Mouse (Mus musculus) naive thymus-derived CD4-positive, alpha-beta T cell, adult 2 months (primary cell): Measurements from ENCODE around the gene Mapkapk2.
"Not testable (repeated sequence)": the region's sequence is repeated elsewhere in the genome, so short reads cannot be mapped to it uniquely, and the experiment has no call there.

ENCODE experiments used
- DNase-seq: peaks from one replicate; pipeline ENCODE4 v3.0.0-alpha.2; 2011; ENCODE audit warnings: low read depth

Mapkapk2 gene

DNA sequence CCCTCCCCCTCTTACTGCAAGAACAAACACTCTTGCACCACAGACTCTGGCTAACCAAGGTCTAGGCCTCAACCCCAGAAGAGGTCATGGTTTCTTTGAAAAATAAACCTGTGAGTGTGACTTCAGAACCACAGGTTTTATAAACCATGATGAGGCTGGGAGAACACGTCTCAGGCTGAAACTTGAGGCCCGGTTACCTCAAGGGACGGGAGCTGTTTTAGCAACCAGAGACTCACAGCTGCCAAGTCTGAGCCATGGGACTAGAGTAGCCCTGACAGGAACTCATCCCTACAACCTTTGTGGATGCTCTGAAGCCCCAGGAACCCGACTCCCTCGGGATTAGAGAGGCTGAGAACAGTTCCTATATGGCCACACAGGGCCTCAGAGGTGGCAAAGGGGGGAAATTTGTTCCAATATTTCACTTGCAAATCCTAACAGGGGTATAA lies 48.2 kb downstream of the Mapkapk2 start:
- no peak for DNase-seq

DNA sequence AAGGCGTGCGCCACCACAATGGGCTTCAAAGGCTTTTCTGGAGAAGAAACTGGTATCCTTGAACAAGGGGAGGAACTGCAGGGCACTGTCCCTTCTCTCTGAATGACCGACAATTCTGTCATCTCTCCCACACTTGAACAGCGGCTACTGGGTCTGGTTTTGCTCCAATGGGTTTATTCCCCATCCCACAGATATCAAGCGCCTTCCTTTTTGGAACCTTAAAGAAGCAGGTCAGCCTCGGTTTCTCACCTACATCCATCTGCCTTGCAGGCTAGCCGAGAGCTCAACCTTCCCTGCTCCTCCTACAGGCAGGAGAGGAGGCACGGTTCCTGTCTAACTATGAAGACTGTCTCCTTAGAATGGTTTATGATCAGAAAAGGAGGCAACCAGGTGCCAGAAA lies 48.7 kb downstream of the Mapkapk2 start:
- no peak for DNase-seq

DNA sequence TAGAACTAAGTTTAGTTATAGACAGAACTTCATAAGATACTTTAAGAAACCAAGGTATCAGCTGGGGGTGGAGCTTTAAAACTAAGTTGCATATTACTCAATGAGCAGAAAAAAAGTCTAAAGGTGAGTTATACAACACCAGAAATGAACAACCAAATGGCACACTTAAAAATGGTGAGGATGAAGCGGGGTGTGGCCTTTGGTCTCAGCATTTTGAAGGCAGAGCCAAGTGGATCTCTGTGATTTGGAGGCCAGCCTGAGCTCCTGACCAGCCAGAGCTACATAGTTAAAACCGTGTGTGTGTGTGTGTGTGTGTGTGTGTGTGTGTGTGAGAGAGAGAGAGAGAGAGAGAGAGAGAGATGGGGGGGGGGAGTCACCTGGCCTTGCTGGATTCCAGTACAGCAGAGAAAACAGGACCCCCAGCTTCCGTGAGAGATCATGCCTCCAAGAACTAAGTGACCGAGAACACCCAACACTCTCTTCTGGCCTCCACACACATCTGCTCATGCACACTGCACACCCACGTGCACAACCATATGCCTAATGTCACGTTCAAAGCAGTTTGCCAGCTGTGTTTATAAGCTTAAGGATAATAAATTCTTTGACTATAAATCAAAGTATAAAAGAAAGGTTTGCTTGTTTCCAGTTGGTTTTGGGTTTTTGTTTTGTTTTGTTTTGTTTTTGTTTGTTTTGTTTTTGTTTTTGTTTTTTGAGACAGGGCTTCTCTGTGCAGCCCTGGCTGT lies 49.3 kb downstream of the Mapkapk2 start:
- DNase-seq = no peak

DNA sequence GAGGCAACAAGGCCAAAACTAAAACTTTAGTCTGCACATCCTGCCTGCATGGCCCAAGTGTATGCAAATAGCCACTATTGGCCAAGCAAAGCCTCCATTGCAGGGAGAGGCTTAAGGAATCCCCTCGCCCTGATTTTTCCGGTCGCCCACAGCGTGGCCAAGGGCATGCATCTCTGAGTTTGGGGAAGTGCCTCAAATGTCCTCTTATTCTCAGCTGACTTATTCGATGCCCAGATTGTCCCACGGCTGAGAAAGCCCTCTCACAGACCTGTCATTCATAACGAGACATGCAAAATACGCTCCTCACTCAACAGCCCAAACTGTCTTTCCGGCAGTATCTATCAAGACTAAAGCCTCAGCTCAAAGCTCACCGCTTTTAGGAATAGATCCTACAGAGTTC lies 51.0 kb downstream of the Mapkapk2 start:
- no peak for DNase-seq

DNA sequence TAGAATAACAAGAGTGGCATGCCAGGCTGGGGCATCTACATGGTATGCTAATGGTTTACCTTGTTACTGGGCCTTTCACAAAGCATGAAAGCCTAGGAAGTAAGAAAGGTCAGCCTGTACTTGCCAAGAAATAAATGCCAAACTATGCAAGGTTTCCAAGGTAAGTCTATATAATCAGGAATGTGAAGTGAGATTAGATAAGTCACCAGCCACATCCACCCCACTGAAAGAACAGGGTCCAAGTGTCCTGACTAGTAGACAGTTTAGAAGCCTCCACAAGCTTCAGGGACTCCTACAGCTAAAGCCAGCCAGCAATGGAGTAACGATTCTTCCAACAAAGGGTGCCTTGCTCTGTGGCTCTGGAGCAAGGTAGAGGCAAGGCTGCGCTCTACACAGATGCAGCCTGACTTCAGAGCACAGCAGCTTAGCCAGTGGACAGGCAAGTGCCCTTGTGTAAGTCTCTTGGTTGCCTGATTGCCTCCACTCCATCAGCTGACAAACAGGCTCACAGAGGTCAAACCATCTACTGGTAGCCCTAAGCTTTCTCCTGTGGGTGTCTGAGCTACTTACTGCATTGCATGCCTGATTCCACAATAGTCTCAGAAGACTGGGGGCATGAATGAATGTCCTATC lies 51.8 kb downstream of the Mapkapk2 start:
- no peak for DNase-seq

DNA sequence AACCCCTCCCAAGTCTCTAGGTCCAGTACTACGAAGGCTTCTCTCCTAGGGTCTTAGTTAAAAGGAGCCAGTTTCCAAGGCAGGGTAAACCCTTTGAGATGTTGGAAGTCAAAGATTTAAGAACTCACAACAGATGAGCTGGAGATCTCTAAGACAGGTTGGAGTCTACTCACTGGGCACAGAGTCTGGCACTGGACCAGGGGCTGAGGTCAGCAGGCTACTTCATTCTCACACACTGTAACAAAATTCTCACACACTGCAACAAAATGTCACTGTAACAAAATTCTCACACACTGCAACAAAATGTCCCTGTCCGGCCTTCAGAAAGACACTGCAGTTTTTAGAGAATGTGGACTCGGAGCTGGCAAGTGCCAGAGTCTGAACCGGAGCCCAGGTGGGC lies 54.0 kb downstream of the Mapkapk2 start:
- no peak for DNase-seq

DNA sequence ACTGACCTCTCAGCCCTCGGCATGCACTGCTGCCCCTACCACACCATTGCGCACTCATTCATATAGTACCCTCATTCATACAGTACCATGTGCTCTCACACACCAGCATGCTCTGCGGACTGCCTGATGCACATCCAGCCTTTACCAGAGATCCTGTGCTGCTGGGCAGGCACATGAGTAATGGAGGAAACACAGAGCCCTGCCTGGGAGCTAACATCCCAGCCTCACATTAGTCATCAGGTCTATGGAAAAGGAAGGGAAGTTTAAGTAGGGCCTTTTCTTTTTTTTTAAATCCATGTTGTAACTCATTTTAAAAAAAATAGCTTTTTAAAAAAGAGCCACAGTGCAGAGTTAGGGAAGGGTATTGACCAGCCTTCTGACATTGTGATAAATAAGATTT lies 54.9 kb downstream of the Mapkapk2 start:
- no peak for DNase-seq

DNA sequence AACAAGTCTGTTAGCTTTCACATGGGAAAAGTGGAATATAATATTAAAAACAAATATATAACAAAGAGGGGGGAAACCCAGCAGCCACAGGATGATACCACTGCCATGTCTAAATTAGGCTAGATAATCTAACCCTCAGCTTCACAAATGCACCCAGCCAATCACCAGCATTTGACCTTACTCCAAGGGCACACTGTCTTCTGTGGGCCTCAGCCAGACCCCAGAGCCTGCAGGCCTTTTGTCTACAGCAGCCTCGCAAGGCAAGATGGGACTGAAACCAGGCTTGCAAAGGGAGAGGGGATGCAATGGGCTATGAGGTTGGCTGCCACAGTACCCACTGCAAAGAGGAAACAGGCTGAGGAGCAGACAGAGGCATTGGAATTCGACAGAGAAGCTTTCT lies 55.4 kb downstream of the Mapkapk2 start:
- DNase-seq = no peak

DNA sequence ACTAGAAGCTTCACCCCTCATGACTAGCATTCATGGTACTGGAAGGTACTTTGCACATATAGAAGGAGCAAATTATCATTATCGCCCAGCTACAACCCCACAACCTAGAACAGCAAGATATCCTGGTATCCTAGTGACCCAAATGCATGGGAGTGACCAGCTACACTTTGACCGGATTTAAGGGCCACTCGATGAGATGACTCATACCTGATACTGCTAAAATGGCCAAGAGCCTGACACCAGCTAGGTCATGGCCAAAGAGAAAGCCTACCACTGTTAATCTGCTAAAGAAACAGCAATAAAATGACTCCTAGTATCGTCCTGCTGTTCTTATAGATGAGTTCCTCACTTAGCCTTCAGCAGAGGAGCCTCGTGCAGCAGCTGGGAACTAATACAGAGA lies 58.1 kb downstream of the Mapkapk2 start:
- no peak for DNase-seq

DNA sequence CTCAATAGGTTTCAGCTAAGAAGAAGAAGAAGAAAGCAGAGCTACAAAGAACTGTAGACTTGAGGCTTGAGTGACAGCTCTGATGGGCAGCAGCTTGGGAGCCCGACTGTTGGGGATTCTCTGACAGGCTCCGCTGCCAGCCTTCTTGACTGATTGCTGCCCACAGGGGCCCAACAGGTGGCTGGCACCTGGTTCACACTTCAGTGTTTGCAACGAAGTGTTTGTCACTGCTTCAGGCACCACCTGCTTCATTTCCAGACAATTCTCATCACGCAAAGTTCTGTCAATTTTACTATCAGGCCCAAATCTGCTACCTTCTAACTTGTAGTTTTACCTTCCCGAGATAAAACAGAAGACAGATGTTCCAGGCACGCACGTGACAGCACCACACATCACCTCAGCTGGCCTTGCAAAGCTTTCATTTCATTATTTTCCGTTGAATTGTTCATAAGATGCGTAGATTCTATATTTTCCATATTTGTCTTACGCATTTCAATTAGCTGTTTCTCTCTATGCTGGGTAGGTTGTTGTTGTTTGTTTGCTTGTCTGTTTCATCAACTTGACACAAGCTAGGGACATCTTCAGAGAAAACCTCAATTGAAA lies 59.1 kb downstream of the Mapkapk2 start:
- DNase-seq = no peak

DNA sequence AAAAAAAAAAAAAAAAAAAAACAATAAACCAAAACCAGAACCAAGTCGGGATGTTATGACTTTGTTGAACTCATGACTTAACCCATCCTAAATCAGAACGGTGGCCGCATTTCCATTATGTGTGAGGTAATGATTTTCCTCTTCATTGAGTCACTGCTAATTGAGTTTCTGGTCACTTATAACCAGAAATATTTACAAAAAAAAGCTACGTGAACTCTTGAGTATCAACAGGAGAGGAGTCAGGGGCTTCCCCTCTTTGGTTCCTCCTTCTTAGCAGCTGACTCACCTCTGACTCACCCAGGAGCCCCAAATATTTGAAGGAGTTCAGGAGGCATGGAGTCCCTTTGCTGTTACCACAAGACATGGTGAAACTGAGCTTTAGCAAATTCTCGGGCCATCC lies 59.6 kb downstream of the Mapkapk2 start:
- DNase-seq = no peak

DNA sequence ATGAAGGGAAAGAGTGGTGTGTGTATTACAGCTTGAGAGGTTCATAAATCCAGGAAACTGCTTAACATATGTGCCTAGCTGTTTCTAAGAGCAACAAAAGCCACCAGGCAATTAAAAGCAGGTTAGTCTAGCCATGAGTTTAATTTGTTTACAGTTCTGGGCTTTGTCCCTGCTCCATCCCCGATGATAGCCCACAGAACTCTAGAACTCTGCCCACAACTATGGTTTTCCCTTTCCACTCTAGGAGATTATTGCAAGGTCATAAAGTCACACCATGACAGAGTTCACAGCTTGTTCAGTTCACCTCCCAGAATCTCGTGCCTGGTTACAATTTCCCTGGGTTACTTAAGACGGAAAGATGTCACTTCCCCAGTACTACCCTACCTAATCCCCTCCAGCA lies 66.4 kb downstream of the Mapkapk2 start:
- DNase-seq = no peak

DNA sequence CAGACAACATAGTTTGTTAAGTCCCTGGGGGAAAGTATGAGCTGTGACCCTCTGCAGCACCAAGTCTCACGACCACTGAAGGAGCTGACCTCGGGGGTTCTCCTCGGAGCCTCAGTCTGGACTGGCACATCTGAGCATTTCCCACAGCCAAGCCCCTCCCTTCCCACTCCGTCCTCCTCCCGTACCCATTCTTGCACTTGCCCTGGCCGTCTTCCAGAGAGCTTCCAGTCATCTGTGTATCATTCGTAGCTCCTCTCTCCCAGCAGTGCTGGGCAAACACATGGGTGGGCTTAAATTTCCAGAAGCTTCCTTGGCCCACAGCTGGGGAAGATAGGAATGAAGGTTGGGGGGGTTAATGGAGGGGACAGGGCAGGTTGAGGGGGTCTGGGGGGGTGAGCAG lies 67.4 kb downstream of the Mapkapk2 start:
- no peak for DNase-seq

DNA sequence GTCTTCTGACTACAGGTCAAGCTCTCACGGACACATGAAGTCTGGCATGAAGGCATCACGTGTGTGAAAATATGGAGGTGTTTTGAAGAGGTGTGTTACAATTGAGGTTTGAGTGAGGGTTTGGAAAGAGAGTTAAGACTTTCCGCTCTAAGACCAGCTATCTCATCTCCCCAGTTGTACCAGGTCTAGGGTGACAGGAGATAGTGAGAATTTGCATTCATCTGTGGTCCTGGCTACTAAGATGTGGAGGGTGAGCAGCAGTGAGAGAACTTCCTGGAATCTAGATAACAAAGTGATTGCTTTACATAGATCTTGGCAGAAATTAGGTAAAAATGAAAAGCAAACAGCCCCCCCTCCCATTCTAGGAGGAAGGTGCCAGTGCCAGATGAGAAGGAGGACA lies 68.4 kb downstream of the Mapkapk2 start:
- DNase-seq = no peak

DNA sequence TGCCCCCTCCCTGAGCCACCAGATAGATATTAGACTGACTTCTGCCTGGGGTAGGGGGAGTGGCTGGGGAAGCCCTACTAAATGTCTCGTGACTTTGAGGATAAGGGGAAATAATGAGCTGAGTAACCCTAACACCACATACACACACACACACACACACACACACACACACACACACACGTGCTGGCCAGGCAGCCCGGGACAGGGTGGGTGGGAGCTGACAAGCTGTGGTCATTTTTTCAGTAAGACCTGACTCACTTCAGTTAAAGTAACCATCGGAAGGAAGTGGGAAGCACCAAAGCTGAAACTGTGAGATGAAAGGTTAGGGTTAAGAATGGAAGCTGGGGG lies 71.8 kb downstream of the Mapkapk2 start:
- DNase-seq = no peak

DNA sequence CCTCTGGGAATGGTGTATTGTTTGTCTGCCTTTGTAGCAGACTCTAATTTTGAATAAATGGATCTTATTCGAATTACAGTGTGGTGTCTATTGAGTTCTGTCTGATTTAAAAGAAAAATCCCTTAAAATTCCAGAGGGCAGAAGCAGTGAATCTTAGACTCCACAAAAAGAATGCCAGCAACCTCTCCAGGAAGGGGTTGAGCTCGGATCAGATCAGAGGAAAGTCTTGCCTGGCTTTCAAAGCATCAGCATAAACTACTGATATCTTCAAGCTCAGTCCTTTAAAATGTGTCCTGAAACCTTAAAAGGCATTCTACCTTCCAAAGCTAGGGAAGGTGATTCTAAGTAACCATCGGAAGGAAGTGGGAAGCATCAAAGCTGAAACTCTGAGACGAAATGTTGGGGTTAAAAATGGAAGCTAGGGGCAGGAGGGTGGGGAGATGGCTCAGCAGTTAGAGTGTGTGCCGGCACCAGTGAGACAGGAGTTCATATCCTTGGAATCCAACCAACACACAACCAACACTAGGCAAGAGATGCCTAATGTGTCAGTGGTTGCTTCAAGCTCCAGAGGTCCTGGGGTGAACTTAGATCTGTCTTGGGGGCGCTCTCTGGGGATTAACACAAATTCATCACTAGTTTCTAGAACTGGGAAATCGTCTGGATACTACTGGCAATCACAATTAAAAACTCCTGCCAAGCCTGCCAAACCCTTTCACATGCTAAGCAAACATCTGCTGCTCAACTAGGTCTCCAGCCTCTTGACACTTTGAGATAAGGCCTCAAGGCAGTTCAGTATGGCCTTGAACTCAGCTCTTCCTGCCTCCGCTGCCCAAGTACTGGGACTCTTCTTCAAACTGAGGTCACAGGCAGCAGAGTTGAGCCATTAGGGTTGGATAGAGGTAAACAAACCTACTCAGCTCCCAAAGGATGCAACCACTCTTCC lies 72.5 kb downstream of the Mapkapk2 start:
- DNase-seq = no peak

DNA sequence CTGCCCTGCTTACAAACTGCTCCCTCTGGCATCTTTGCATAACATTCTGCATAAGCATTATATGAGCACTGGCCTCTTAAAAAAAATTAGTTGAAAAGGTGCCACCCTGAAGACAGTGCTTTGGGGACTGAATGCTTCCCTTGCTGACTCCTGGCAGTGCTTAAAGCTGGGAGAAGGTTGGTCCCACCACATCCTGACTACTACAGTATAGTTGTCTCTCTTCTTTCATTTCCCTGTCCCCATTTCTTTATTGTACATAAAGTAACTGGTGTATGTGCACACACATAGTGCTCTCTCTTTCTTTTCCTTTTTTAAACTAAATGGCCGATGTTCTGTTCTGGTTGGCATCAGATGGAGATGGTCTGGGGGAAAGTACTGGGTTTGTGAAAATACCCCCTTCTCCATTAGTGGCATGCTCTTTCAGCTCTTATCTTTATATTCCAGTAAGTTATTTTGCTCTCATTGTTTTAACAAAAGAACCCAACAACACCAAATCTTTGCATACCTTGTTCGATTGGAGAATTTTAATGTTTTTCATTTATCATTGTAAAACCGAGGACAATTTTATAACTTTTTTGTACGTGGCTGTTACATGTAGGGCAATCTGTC lies 74.3 kb downstream of the Mapkapk2 start:
- not testable (repeated sequence) for DNase-seq

DNA sequence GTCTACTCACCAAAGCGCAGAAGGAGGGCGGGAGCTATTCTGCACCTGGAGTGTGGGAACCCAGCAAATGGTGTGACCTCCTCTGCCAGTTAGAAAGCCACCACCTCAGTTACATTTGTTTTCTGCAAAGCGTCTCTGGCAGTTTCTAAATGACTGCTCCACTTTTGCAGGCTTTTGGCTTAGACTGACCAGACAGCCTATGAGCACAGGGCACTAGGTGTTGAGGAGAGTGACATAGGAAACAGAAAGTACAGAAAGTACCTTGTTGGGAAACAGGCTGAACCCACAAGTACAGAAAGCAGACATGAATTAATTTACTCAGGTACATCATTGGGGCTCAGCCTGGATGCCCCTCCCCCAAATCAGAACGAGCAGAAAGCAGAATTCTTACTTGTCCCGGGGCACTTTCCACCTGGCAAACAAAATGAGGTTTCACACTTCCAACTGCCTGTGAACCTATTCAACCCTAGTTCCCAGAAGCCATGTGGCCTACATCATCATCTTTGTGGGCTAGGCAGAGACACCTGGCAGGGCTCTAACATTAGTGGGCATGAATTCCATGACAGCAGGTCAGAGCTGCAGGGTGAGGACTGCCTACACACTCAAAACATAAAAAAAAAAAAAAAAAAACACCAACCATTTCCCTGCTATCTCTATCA lies 74.9 kb downstream of the Mapkapk2 start:
- DNase-seq = no peak

DNA sequence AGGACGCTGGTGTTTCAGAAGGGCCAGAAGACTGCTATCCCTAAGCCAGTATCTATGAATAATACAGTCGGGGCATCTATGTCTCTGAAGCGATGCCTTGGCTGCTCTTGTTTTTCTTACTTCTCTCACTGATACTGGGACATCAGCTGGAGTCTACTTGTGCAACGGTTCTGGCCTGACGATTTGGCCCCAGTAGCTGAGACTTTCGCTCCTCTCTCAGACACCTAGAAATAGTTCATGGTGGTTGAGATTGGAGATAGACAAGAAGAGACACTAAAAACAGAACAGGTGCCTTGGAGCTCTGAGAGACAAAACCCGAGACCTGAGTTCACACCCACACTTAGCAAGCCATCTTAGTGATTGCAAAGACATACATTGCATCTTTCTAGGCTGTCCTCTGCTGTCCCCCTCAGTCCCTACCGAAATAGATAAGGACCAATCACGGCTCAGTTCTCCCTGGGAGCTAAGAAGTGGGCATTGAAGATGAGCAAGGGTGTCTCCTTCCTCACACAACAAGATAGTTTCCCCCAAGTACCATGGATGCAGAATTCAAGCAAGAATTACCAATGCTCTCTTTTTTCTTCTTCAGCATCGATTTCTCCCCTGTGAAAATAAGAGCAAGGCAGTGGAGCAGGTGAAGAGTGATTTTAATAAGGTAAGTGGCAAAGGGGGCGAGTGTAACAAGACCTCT lies 75.6 kb downstream of the Mapkapk2 start:
- no peak for DNase-seq

DNA sequence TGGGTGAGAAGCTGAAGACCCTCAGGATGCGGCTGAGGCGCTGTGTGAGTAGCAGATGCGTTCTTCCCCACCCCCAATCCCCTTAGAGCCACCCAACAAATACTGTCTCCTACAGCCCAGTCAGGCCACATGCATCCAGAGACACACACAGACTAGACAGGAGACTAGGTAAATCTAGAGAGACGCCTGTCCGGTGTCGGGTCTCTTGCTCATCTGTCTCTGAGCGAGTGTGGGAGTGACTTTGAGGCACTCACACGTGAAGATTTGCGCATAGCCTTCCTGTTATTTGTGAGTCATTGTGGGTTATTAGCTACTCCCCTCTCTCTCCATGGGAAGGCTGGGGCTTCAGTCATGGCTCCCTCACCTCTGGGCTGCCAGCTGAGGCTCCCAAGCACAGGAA lies 76.2 kb downstream of the Mapkapk2 start:
- no peak for DNase-seq
